Mouse (Mus musculus) lung, adult 18-20 months (tissue): Measurements from ENCODE around the gene Pan3.

Experiments
- DNase-seq, 2 experiments: peaks; one replicate each; pipeline ENCODE4 v3.0.0; 2022; ENCODE audit warnings: mixed read lengths in 2 of 2

Gene Pan3

DNA sequence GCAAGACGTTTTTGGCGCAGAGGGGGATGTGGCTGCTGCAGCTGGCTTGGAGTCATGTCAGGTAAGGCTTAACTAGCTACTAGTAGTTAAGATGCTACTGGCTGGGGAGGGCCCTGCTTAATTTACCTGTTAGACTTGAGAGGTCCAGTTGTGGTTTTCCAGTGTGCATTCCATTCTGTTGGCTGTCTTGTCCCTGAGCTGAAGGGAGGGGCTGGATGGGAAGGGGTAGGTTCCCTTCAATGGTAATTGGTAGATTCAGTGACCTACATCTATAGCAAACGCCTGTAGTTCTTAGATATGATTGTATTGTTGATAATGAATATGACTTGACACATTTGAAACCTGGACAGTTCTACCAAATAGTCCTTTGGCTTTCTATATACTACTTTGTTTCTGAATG, 62.5 kb downstream of the Pan3 start:
- no peak for DNase-seq

DNA sequence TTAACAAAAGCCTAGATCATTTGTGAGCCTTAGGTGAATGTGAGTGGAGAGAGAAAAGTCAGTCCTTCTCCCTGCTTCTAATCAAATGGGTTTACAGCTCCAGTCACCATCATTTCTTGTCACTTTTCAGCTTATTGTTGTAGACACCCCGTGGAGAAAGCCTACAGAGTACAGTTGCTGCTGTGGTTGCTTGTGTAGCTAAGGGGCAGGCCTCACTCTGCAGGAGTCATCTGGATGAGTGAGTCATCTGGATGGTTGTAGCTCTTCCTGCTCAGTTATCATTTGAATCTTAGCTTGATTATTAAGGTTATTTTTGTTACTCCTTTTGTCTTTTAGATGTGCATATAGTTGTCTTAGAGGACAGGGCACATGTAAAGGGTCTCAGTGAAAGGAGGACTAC, 63.2 kb downstream of the Pan3 start:
- DNase-seq, result no peak

DNA sequence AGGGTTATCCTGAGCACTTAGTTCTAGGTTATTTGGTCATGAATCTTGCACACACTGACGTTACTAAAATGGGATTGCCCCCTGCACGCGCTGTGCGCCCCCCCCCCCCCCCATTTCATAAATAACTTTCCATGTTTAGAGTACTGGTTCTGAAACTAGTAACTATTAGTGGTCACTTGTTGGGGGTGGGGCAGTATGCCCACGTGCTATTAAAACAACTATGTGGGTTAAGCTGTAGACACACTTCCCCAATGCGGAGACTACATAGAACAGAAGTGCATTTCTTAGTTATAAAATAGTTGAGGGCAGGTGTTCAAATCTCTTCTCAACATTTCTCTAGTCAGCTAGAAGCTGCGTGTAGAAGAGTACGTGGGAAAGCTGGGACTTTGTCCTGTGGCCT, 63.7 kb downstream of the Pan3 start:
- no peak for DNase-seq

DNA sequence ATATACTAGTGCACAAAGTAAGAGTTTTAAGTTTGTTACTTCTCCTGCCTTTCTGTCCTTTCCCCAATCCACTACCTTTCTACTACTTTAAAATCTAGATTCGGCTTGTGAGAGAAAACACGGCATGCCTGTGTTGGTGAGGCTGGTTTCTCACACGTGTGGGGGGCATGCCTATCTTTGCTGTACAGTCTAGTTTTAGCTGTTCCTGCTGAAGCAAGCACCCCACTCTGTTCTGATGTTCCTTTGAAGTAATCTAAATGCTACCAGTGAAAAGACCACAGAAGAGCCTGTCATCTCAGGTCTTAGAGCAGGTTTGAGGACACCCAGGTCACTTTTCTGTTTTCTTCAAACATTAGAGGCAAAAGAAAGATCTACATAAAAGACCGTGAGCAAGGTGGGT, 64.4 kb downstream of the Pan3 start:
- DNase-seq, result no peak

GRCm38 (mm10) chr5:147494791-147495376, 64.9 kb downstream of the Pan3 start:
- no peak for DNase-seq

- DNase-seq, result peak in 1 of 2 experiments; percentile 15
Measured at GRCm38 (mm10) chr5:147495961-147496360, 66.0 kb downstream of the Pan3 start.

GRCm38 (mm10) chr5:147496921-147497320, 67.0 kb downstream of the Pan3 start:
- no peak for DNase-seq

DNA sequence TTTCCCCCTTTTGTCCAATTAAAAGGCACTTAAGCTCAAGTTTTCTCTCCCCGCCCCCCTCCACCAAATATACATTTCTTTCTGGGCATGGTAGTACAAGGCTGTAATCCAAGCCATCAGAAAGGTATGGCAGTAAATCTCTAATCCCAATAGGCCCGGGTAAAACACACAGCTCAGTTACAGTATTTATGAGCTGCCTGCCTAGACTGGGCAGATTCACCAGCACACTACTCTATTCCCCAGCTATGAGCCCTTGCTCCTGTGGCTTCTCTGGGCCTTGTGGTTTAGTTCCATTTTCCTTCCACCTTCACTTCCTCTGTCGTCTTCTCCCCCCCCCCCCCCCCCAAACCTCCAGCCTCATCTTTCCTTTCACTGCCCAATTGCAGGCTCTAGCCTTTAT, 67.8 kb downstream of the Pan3 start:
- no peak for DNase-seq

DNA sequence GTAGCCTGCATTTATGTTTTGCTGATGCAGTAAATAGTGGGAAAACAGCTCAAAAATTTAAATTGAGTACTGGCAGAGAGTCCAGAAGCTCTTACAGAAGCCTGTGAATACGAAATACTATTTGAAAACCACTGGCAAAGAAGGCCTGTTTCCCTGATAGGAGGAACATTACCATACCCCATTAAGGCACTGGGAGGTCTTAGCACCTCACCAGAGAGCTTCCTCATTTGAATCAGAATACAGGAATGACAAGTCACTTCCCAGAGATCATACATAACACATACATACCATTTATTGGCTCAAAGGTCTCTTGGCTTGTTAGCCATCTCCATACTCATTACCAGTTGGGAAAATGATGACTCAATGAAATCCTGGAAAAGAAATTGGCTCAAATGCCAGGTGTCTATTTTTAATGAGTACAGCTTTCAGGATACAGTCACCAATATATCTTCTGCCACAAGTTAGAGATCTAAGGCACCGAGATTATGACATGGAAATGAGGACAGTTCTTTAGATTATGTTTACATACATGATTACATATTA, 71.6 kb downstream of the Pan3 start:
- DNase-seq, result no peak

GRCm38 (mm10) chr5:147502921-147503320, 73.0 kb downstream of the Pan3 start:
- no peak for DNase-seq

- no peak for DNase-seq
Measured at GRCm38 (mm10) chr5:147511350-147511749, 81.4 kb downstream of the Pan3 start.

DNA sequence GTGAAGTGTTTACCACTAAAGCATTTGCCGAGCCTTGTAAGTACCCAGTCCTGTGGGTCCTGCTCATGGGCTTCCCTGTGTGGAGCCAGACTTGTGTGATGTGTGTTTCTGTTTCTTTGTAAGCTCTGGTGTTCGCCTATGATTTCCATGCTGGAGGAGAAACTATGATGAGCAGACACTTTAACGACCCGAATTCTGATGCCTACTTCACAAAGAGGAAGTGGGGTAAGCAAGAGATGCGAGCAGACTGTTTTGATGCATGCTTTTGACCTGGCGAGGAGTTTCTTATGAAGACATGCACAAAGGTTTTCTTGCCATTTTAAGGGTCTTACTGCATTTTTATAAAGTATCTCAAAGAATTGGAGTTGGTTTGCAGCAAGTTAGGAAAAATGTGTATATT, 97.0 kb downstream of the Pan3 start:
- DNase-seq, result no peak

GRCm38 (mm10) chr5:147527788-147528187, 97.8 kb downstream of the Pan3 start:
- DNase-seq, result no peak

GRCm38 (mm10) chr5:147532031-147532430, 102.1 kb downstream of the Pan3 start:
- DNase-seq, result no peak

- DNase-seq, result no peak
Measured at GRCm38 (mm10) chr5:147539409-147539808, 109.4 kb downstream of the Pan3 start.

DNA sequence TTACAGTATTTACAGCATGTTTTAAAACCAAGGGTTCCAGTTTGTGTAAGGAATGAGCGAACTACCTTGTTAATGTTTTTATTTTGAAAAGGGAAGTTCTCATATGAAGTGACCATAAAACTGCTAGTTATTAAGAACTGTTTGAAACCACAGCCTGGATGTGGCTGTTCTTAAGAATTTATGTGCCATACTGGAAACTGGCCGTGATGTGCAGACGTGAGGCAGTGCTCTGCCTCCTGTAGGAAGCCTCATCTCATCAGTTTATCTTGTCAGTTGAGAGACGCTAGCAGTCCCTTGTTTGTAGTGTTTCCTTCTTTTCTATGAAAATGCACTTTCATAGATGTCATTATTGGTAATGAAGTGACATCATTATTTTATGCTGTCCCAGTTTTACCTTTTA, 109.9 kb downstream of the Pan3 start:
- no peak for DNase-seq

DNA sequence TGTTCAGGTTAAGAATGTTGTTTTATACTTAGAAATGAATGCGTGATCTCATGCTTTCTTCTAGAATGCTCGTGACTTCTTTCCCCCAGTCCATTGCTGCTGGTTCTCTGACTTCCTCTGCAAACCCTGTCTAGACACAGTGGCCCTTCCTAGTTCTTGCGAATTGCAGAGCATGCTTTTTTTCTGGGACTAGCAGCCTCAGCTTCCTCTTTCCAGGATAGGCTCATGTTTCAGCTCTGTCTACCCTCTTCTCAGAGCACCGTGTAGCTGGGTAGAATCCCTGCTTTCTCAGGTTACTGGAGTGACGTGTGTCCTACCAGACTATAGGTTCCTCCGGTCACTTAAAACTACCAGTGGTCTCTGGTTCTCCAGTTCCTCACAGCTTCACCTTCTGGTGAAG, 112.3 kb downstream of the Pan3 start:
- DNase-seq, result no peak

DNA sequence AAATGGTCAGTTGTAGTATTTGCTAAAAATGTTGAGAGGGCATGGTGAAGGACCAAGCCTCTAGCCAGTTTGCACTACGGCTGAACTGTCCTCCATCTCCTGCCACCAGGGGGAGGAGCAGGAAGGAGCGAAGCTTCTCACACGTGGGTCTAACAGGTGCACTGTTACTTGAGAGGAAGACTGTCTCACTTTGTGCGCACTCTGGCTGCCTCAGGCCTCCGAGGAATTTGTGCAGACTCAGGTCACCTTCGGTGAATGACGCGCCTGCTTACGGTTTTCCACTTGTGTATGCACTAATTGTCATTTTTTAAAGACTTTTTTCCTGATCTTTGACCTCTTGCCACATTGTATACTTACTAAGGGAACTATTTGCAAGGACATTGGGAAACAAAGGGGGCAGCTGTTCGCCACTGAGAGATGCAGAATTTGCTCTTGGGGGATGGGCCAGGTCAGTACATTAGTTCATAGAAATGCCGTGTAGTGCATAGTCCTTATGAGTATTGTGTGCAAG, 115.8 kb downstream of the Pan3 start:
- peak; percentile 64 to 70 for DNase-seq

GRCm38 (mm10) chr5:147549016-147549755, 119.2 kb downstream of the Pan3 start:
- no peak for DNase-seq

GRCm38 (mm10) chr5:147551879-147552627, 122.1 kb downstream of the Pan3 start:
- peak; percentile 41 to 55 for DNase-seq

DNA sequence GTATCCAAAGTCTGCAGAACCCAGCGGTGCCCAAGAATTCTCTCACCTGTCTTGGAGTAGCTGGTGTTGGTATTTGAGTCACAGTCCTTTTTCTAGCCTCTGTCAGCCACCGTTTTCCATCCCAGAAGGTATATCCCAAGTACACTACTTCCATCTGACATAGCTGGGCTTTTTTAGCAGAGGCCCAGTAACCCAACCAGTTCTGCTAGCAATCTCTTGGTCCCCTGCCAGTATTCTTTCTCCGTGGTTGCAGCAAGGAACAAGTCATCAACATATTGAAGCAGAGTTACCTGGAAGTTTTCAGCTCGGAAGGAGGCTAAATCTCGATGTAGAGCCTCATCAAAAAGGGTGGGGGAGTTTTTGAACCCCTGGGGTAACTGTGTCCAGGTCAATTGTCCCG, 127.7 kb downstream of the Pan3 start:
- DNase-seq, result peak in 1 of 2 experiments; percentile 46

DNA sequence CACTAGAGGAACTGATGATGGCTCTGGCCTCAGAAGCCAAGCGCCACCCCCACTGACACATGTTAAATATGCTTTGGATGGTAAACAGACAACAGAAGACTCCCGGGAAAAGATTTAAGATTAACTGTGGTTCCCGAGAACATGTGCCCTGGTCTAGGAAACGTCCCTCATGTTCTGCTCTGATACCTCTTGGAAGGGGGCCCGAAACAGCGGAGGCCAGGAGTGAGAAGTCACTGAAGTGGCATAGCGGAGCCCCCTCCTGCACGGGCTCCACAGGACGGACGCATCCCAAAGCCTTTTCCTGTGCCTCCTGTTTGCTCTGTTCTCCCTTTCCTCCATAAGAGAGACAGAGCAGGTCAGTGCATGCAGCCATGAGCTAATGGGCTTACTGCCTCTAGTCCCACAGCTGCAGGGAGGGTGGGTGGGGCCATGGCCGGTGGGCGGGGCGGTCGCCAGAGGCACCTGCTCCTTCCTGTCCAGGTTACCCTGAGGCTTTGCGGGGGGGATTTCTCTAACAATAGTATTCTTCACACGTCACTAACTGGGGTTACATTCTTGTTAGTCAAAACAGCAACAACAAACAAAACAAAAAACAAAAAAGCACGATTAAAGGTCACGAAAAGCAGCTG, 133.7 kb downstream of the Pan3 start:
- DNase-seq, result no peak

DNA sequence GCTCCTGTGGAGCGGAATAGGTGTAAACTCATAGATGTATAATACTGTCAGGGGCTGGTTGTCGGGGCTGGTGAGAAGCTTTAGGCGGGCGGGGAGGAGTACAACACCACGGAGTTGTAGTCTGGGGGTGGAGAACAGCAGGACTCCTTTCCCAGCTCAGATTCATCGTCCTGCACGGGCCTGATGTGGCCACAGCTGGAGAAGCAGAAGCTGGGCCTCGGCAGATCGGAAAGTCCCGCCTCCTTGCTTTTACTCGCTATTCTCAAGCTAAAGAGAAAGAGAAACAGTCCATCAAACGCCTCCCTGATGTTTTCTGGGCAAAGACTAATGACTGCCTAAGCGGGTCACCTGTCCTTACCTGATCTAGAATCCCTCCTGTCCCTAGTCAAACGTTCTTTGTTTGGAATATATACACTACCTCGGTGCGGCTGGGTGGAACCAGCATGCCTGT, 134.2 kb downstream of the Pan3 start:
- DNase-seq, result no peak
